Mouse (Mus musculus): ENCODE data around the gene March10. TPM values are rescaled to one million over a fixed set of nuclear protein-coding genes. Genes with fewer than 3 reads are reported as not detected.
A peak's percentile ranks its signal among the peaks of the same experiment; 100 is the strongest.

The March10 gene
- polyA plus RNA-seq, 1 experiment from 2014 or later: not detected

DNA sequence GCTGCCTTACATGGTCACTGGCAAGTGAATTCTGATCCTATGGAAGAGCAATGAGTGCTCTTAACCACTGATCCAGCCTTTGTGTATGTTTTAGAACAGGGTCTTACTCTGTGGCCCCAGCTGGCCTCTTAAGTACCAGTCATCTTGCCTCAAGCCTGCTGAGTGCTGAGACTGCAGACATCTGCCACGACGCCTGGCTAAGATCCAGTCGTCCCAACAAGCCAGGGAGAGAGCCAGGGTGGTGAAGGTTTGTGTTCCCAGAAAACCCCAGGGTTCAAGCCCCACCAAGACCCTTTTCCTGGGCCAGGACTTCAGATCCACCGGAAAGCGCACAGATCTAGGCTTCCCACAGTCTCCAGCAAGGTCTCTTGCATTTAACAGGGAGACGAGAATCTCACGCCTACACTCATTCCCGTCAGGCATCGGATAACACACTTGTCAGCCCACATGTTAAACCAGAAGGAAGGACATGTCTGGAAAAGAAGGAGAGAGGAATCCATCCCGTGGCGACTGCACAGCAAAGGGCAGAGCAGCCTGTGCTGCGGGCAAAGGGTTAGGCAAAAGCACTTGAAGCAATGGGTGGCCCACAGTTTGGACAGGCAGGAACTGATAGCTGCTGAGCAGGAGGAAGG, 144.1 kb downstream of the March10 start:
- H3K4me1 ChIP-seq (ENCODE audit: control insufficient read depth, insufficient read depth, low read length): peaks cover 38% of the 10 kb centered on the region
- H3K9me3 ChIP-seq (ENCODE audit: control insufficient read depth, low read length): no peaks in the 10 kb centered on the region
- no peak overlapping the region for H3K4me2 ChIP-seq (replicated peaks; ENCODE audit: low read depth, low read length)
- H3K36me3 ChIP-seq (ENCODE audit: control insufficient read depth, insufficient read depth, low read length): no peaks in the 10 kb centered on the region
- no peak overlapping the region for H3K9ac ChIP-seq (ENCODE audit: low read depth, low read length)
- H3K27ac ChIP-seq (ENCODE audit: low read depth, low read length): peak overlapping the region; percentile 3; the same call in 1 of the 2 replicates
- H3K4me3 ChIP-seq (ENCODE audit: low read length): no peak overlapping the region
- ATAC-seq (ENCODE audit: low FRiP score, low TSS enrichment): no peak
- 35% methylated on average over 12 of the region's 12 CpGs for WGBS
- no peaks in the 10 kb centered on the region for H3K27me3 ChIP-seq (ENCODE audit: control insufficient read depth, insufficient read depth, low read length)

- 0 out of 2 replicates have a peak overlapping the region, but pooled peaks have one; percentile 39 for H3K27ac ChIP-seq (ENCODE audit: low read depth, low read length)
- no peak for ATAC-seq (ENCODE audit: low FRiP score, low TSS enrichment)
- H3K4me1 ChIP-seq (ENCODE audit: control insufficient read depth, insufficient read depth, low read length): peaks cover 38% of the 10 kb centered on the region
- no peaks in the 10 kb centered on the region for H3K9me3 ChIP-seq (ENCODE audit: control insufficient read depth, low read length)
- H3K4me3 ChIP-seq (ENCODE audit: low read length): no peak overlapping the region
- no peak overlapping the region; the same call in 1 of the 2 replicates for H3K4me2 ChIP-seq (replicated peaks; ENCODE audit: low read depth, low read length)
- H3K36me3 ChIP-seq (ENCODE audit: control insufficient read depth, insufficient read depth, low read length): no peaks in the 10 kb centered on the region
- 43% methylated on average over 24 of the region's 24 CpGs for WGBS
- H3K27me3 ChIP-seq (ENCODE audit: control insufficient read depth, insufficient read depth, low read length): no peaks in the 10 kb centered on the region
- H3K9ac ChIP-seq (ENCODE audit: low read depth, low read length): no peak overlapping the region
Measured at GRCm38 (mm10) chr11:105311291-105311975, 145.1 kb downstream of the March10 start.

Other genes with a start within 250 kb of the March10 start
- 10.9 and 11.5 TPM in 2 replicates for gene Mrc2, start 164.1 kb downstream of the March10 start, polyA plus RNA-seq (2014; fragmentation: Nextera tagmentation; extraction: Ambion mirVana)
- 9.1 and 10.7 TPM in 2 replicates for gene Tanc2, start 133.3 kb upstream of the March10 start, polyA plus RNA-seq (2014; fragmentation: Nextera tagmentation; extraction: Ambion mirVana)

Measured in kidney, embryonic 14.5 days (tissue).